Mouse (Mus musculus) embryonic fibroblast, embryonic 13.5 days (primary cell): ENCODE results near the gene Olfr1357. TPM values are rescaled to one million over a fixed set of nuclear protein-coding genes. Genes with fewer than 3 reads are reported as not detected.
A peak's percentile ranks its signal among the peaks of the same experiment; 100 is the strongest.

Source experiments
- H3K27ac ChIP-seq: 2 replicates; pipeline ENCODE4 v1.5.1; 2012; ENCODE audit warnings: low read length, control low read depth, inconsistent platforms; ENCODE audit not compliant: insufficient read depth
- H3K4me1 ChIP-seq: 2 replicates; pipeline ENCODE4 v1.6.1; 2011; ENCODE audit warnings: low read length; ENCODE audit not compliant: control insufficient read depth, insufficient read depth
- H3K4me3 ChIP-seq: 2 replicates; pipeline ENCODE4 v1.5.1; 2011; ENCODE audit warnings: mild to moderate bottlenecking, control low read depth, low read length; ENCODE audit not compliant: insufficient read depth
- CTCF ChIP-seq: IDR thresholded peaks from 2 replicates; pipeline ENCODE4 v1.5.1; 2011; ENCODE audit warnings: mild to moderate bottlenecking, control low read depth, low read length, moderate library complexity, borderline replicate concordance; ENCODE audit not compliant: insufficient read depth
- POLR2A ChIP-seq: IDR thresholded peaks from 2 replicates; pipeline ENCODE4 v1.6.1; 2011; ENCODE audit warnings: low read depth, mild to moderate bottlenecking, control low read depth, low read length, moderate library complexity
- polyA plus RNA-seq: library from polyadenylated mRNA; stranded (reverse); fragments of >200 nt; gene quantifications from 2 replicates; pipeline ENCODE4 v1.2.4, GENCODE M21; 2011; ENCODE audit warnings: low read depth; ENCODE audit not compliant: missing spikeins, insufficient read length

The Olfr1357 gene
- polyA plus RNA-seq, 1 experiment, result not detected

DNA sequence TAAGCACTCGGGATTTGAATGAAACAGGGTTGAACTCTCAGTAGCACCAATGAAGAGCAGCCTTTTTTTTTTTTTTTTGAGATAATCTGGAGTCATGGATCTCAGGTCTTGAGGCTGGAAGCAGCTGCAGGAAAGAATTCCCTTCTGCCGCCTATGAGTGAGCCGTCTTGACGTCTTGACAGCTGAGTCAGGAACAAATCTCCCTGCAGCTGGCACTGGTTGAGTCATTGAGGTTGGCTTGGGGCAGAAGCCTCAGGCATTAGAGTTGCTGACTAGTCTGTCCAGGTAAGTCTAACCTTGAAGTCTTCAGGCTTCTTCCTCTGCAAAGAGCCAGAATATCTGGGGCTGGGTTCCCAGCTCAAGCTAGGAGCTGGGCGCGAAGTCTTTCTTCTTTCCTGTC is 23.7 kb downstream of the Olfr1357 start:
- TF ChIP-seq POLR2A (no peak), CTCF (no peak)
- Histone ChIP-seq H3K4me3 (no peak overlapping the region), H3K27ac (no peak overlapping the region), H3K4me1 (peaks cover 3% of the 10 kb centered on the region; the same call in 1 of the 2 replicates)

DNA sequence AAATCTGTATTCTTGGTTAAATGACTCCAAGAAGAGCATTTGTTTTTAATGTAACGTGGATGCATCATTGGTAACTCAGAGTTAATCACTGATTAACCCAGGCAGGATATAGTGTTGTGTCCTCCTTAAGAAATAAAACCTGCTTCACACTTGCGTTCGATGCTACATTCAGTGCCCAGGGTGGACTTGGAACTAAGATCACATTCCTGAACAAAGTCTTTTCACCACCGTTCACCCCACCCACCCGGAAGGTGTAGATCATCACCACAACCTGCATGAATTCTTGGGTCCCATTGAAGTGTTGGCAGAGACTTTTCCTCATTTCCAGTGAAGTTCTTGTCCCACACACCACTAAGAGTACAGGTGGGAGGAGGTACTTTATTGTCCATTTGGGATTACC is 24.1 kb downstream of the Olfr1357 start:
- Histone ChIP-seq H3K4me3 (no peak overlapping the region), H3K27ac (no peak overlapping the region), H3K4me1 (peaks cover 3% of the 10 kb centered on the region; the same call in 1 of the 2 replicates)
- TF ChIP-seq CTCF, result no peak
- no peak for TF ChIP-seq POLR2A

DNA sequence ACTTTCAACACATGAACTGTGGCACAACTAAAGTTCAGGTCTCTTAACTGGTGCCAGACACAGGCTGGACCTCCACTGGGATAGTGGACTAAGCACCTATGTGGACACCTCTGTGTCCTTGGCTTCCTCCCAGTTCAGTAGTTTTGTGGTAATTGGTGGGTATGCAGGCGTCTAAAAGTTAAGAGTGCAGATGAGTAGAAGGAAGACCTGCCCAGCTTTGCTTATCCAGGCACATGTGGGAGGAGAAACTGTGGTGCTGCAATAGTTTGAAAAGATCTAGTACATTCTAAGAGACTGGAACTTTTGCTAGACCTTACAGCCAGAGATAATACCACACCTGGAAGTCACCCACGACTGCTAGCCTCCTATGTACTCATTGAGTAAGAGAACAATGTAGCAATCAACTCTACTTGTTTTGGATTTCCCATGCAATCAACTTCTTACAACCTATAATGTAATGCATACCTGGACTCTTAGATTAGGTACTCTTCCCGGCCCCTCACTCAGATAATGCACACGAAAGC is 25.0 kb downstream of the Olfr1357 start:
- TF ChIP-seq CTCF (no peak), POLR2A (no peak)
- peaks cover 3% of the 10 kb centered on the region; the same call in 1 of the 2 replicates for H3K4me1 ChIP-seq
- no peak overlapping the region for H3K4me3 ChIP-seq
- H3K27ac ChIP-seq, result no peak overlapping the region

DNA sequence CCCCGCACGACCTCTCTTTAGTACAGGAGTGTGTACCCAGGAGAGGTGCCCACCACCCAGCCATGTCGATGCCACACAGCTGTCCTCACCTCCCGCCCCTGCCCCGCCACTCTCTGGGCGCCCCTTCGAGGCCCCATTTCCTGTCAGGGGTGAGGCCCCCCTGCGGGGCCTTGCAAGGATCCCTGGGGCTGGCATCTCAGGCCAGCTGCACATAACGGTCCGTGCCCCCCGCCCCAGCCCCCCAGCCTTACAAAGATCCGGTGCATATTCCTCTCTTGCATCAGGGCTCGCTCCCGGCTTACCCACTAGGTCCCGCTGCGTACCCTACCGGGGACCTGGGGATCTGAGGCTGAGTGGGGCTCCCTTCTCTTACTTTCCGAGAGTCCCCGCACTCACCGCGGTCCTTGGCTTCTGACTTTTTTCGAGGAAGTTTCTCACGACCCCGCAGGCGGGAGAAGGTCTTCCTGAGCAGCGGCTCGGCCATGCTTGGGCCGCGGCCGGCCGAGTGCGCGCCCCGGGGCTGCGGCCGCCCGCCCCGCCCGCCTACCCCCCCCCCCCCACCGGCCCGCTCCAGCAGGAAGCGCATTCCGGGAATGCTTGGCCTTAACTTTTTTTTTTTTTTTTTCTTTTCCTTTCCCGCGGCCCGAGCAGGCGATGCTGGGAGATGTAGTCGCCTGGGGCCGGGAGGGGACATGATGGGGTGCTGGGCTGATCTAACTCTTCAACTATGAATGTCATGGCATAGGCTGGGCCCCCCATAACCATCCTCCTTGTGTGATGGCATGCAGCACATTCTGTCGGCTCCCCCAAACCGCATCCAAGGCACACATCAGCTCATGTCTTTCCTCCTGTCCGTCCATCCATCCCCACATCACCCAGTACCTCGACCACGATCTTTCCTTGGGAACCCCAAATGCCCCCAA is 26.2 kb downstream of the Olfr1357 start, which contains the start of gene Syde1:
Gene Syde1 (minus strand): TSS at position 559 of the 923 bp plus-strand sequence.
- H3K4me3 ChIP-seq, result peak within 1 kb of the TSS; percentile 84
- peak; percentile 84 for TF ChIP-seq POLR2A
- no peak for TF ChIP-seq CTCF
- peaks cover 3% of the 10 kb centered on the region; the same call in 1 of the 2 replicates for H3K4me1 ChIP-seq
- peak within 1 kb of the TSS; percentile 81 for H3K27ac ChIP-seq

DNA sequence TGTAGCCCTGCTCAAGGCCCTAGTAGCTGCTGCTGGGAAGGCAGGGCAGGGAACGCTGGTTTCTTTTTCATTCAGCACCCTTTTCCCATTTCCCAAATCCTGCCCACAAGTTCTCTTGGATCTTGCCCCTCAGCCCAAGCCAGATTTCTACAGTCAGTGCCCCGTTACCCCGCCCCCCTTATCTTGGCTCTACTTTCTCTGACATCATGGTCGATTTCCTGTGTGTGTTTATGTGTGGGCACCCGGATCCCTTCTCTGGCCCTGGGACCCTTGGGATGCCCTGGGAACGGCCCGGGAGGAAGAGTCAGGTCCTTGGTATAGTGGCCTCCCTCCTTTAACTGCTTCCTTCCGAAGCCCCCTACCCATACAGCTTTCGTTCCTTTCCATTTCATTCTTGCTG is 27.1 kb downstream of the Olfr1357 start:
- H3K4me1 ChIP-seq, result peaks cover 3% of the 10 kb centered on the region; the same call in 1 of the 2 replicates
- H3K4me3 ChIP-seq, result peak overlapping the region; percentile 84
- peak overlapping the region; percentile 81 for H3K27ac ChIP-seq
- TF ChIP-seq POLR2A (peak; percentile 18; the same call in 1 of the 2 replicates), CTCF (no peak)

DNA sequence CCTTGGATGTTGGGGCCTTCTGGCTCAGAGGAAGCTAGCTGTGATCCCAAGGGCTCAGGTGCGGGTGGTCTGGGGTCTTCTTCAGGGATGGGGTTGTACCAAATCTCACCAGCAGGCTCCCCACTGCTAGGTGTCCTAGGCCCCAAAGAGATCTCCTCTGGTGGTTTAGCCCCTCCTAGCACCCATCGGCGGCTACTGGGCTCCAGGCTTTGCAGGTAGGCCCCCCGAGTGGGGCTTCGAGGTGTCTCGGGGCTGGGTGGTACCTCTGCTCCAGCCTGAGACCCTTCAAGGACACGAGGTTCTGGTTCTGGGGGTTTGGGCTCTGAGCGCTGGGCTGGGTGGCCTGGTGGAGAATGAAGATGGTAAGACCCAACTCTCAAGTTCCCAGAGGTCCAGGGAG is 28.0 kb downstream of the Olfr1357 start:
- TF ChIP-seq POLR2A, result no peak
- TF ChIP-seq CTCF, result no peak
- peak overlapping the region; percentile 84 for H3K4me3 ChIP-seq
- H3K4me1 ChIP-seq, result peaks cover 3% of the 10 kb centered on the region; the same call in 1 of the 2 replicates
- H3K27ac ChIP-seq, result no peak overlapping the region

DNA sequence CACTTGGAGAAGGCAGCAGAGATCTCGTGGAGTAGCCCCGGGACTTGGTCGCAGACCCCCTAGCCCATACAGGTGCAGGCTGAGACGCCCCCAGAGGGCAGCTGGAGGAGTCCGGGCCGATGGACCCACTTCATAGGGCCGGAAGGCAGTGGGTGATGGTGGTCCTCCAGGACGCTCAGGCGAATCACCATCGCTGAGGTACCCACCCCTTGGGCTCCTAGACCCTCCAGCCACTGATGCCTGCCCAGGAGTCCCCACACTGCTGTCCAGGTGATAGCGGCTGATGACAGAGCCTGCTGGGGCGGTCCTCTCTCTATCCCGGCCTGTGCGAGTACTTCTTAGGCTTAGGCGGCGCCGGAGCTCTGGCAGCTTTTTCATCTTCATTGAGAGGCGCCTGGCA is 28.6 kb downstream of the Olfr1357 start:
- Histone ChIP-seq H3K4me1 (peaks cover 3% of the 10 kb centered on the region; the same call in 1 of the 2 replicates), H3K27ac (no peak overlapping the region), H3K4me3 (no peak overlapping the region)
- TF ChIP-seq POLR2A (no peak), CTCF (no peak)

DNA sequence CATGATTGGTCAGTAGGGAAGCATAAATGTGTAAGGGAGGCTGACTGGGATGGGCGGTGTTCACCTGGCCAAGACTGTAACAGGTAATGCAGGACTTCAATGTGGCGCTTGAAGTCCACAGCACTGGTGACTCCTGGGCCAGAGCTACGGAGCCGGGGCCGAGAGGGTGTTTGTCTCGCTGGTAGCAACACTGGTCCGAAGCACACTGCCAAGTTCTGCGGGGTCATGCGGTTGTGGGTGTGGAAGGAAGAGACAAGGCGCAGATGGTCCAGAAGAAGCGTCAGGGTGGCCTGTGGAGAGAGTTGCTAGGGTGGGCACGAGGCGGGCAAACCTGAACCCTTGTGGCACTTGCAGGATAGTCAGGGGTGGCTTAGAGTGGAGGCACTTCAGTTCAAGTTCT is 31.8 kb downstream of the Olfr1357 start:
- TF ChIP-seq POLR2A, result no peak
- no peak for TF ChIP-seq CTCF
- Histone ChIP-seq H3K4me3 (no peak overlapping the region), H3K27ac (no peak overlapping the region), H3K4me1 (no peaks in the 10 kb centered on the region)

DNA sequence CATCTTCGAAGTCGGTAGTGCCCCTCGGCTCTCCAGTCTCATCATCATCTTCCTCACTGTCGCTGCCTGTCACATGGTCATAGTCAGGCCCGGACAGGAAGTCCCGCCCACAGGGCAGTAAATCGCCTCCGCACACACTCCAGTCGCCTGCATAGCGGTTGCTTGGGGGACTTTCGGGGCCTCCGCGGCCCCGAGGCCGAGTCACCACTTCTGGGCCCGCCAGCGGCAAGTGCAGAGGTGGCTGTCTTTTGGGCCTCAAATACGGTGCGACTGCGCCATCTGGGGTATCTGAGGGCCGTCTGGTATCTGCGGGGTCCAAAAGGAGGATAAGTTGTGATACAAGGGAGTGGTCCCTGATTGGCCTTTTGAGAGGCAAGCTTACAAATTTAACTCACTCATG is 32.3 kb downstream of the Olfr1357 start:
- TF ChIP-seq CTCF (no peak), POLR2A (no peak)
- Histone ChIP-seq H3K4me1 (no peaks in the 10 kb centered on the region), H3K4me3 (no peak overlapping the region), H3K27ac (no peak overlapping the region)

DNA sequence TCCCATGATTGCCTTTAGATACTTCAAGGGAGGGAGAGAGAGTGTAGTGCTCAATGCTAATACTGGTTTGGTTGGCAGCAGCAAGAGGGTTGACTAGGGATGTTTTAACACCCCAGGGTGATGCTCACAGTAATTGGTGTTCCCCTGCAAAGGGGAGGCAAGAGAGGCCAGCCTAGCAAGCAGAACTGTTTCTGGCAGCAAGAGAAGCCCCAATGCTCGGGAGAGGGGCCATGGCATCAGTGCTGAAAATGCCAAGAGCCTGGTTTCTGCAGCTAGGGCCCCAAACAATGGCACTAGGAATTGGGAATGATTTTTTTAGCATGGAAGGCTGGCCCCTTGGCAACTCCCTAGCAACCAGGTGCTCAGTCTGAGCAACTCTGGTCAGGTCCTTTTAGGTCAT is 32.9 kb downstream of the Olfr1357 start:
- no peak overlapping the region for H3K27ac ChIP-seq
- TF ChIP-seq CTCF (no peak), POLR2A (no peak)
- H3K4me1 ChIP-seq, result no peaks in the 10 kb centered on the region
- no peak overlapping the region for H3K4me3 ChIP-seq
